Mouse (Mus musculus): ENCODE data around the gene Rpl6.
"Not testable (repeated sequence)": the region's sequence is repeated elsewhere in the genome, so short reads cannot be mapped to it uniquely, and the experiment has no call there.

Rpl6 gene

GRCm38 (mm10) chr5:121197337-121197736 is 6.9 kb upstream of the Rpl6 start:
- DNase-seq: no peak

- no peak for DNase-seq
Measured at GRCm38 (mm10) chr5:121198376-121198775, 5.9 kb upstream of the Rpl6 start.

- DNase-seq: no peak
Measured at GRCm38 (mm10) chr5:121201739-121202138, 2.5 kb upstream of the Rpl6 start.

GRCm38 (mm10) chr5:121202467-121202866 is 1.8 kb upstream of the Rpl6 start:
- no peak for DNase-seq

GRCm38 (mm10) chr5:121205537-121206130 is 1.4 kb downstream of the Rpl6 start:
- not testable (repeated sequence) for DNase-seq

- no peak for DNase-seq
Measured at GRCm38 (mm10) chr5:121206540-121206939, 2.3 kb downstream of the Rpl6 start.

- DNase-seq: no peak
Measured at GRCm38 (mm10) chr5:121206984-121207383, 2.7 kb downstream of the Rpl6 start.

- DNase-seq: no peak
Measured at GRCm38 (mm10) chr5:121209755-121210600, 5.7 kb downstream of the Rpl6 start.

- no peak for DNase-seq
Measured at GRCm38 (mm10) chr5:121210601-121210924, 6.3 kb downstream of the Rpl6 start.

- DNase-seq: no peak
Measured at GRCm38 (mm10) chr5:121212108-121212507, 7.8 kb downstream of the Rpl6 start.

- DNase-seq: no peak
Measured at GRCm38 (mm10) chr5:121214707-121215106, 10.4 kb downstream of the Rpl6 start.

- DNase-seq: peak; percentile 43 to 53
Measured at GRCm38 (mm10) chr5:121215380-121216125, 11.3 kb downstream of the Rpl6 start.

- no peak for DNase-seq
Measured at GRCm38 (mm10) chr5:121216126-121216446, 11.8 kb downstream of the Rpl6 start.

GRCm38 (mm10) chr5:121216584-121217312 is 12.5 kb downstream of the Rpl6 start:
- not testable (repeated sequence) for DNase-seq

- no peak for DNase-seq
Measured at GRCm38 (mm10) chr5:121217313-121217634, 13.0 kb downstream of the Rpl6 start.

- no peak for DNase-seq
Measured at GRCm38 (mm10) chr5:121219190-121219589, 14.9 kb downstream of the Rpl6 start.

GRCm38 (mm10) chr5:121219980-121220731 is 15.9 kb downstream of the Rpl6 start, which contains the start of gene Hectd4:
Gene Hectd4 (plus strand): TSS chr5:121220219.
- peak; percentile 98 to 99 for DNase-seq

GRCm38 (mm10) chr5:121220732-121221301 is 16.5 kb downstream of the Rpl6 start:
- DNase-seq: peak; percentile 61 to 71

- peak in 1 of 2 experiments; percentile 19 for DNase-seq
Measured at GRCm38 (mm10) chr5:121221328-121221850, 17.1 kb downstream of the Rpl6 start.

- DNase-seq: not testable (repeated sequence)
Measured at GRCm38 (mm10) chr5:121224020-121224419, 19.7 kb downstream of the Rpl6 start.

- DNase-seq: no peak
Measured at GRCm38 (mm10) chr5:121224856-121225255, 20.6 kb downstream of the Rpl6 start.

- no peak for DNase-seq
Measured at GRCm38 (mm10) chr5:121225854-121226253, 21.6 kb downstream of the Rpl6 start.
